Mouse (Mus musculus): ENCODE measurements at regions not wholly inside any gene's neighbourhood (a gene's known extent, or its start where the extent isn't known, plus 50 kb on each side); places are given as distances from the start of the nearest gene placed in this dataset.

DNA sequence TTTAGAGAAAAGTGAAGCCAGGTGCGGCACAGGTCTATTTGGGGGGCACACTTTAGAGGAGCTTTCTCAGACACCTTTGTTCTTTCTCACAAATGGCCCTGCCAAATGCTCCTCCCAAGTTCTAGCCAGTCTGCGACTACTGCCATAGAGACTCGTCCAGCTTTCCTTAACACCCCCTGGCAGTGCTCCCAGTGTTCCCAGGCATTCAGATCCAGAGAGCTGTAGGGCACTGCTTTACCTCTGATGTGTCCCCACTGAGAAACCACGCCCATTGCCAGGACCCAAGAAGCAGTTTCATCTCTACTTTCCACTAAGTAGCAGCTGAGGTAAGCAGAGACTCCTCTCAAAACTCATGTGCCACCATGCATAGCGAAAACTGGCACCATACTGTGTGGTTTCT is 102.3 kb upstream of the Mgmt start:
- Histone ChIP-seq H3K36me3 (ENCODE audit: control insufficient read depth, insufficient read depth) (no peaks in the 10 kb centered on the region), H3K79me2 (ENCODE audit: control insufficient read depth, insufficient read depth) (no peaks in the 10 kb centered on the region), H3ac (ENCODE audit: control insufficient read depth, insufficient read length) (no peak overlapping the region), H3K27me3 (ENCODE audit: control insufficient read depth, insufficient read depth, insufficient read length) (no peaks in the 10 kb centered on the region), H3K4me2 (ENCODE audit: low read depth) (no peak overlapping the region), H3K4me3 (no peak overlapping the region)
- no peak for TF ChIP-seq POLR2A (IDR thresholded peaks at IDR 0.05; ENCODE audit: insufficient read length, low read depth)
- no peak for TF ChIP-seq TCF3 (IDR thresholded peaks at IDR 0.05; ENCODE audit: insufficient read length, low read depth)
- no peak for TF ChIP-seq SRF (IDR thresholded peaks at IDR 0.05; ENCODE audit: control insufficient read depth, insufficient read length, low read depth)
- no peak for TF ChIP-seq USF1 (IDR thresholded peaks at IDR 0.05; ENCODE audit: low read depth)
- TF ChIP-seq E2F4 (IDR thresholded peaks at IDR 0.05; ENCODE audit: insufficient read depth), result no peak
- no peak for TF ChIP-seq MYOD1 (IDR thresholded peaks at IDR 0.05; ENCODE audit: control insufficient read depth in 1 of 3, insufficient read length in 2 of 3, low read depth in 2 of 3)
- no peak for TF ChIP-seq TCF12 (IDR thresholded peaks at IDR 0.05; ENCODE audit: insufficient read depth, poor library complexity, severe bottlenecking)
- no peak for TF ChIP-seq POLR2AphosphoS2 (IDR thresholded peaks at IDR 0.05; ENCODE audit: insufficient read length, low read depth)
- TF ChIP-seq MAX (IDR thresholded peaks at IDR 0.05; ENCODE audit: low read depth), result no peak
- no peak for TF ChIP-seq REST (IDR thresholded peaks at IDR 0.05; ENCODE audit: insufficient read depth, insufficient read length)
- no peak for TF ChIP-seq MYOG (IDR thresholded peaks at IDR 0.05; ENCODE audit: control insufficient read depth in 1 of 3, insufficient read depth in 1 of 3, insufficient read length in 2 of 3, low read depth in 2 of 3)
- no peak for TF ChIP-seq CEBPB (IDR thresholded peaks at IDR 0.05; ENCODE audit: insufficient read depth, poor library complexity, severe bottlenecking)

DNA sequence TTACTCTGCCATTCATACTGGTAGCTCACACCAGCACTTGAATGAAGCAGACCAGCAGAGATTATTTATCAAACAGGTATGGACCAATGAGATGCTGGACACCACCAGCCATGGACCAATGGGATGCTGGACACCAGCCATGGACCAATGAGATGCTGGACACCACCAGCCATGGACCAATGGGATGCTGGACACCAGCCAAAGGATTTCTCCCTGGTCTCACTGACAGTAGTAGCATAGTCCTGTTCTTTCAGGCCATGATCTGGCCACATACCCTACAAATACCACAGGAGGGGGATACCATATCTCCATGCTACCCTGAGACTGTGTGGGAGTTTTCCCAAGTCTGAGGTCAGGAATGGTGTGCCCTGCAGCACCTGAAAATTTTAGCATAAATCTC is 98.0 kb upstream of the Mgmt start:
- TF ChIP-seq TCF3 (IDR thresholded peaks at IDR 0.05; ENCODE audit: insufficient read length, low read depth) (no peak), POLR2AphosphoS2 (IDR thresholded peaks at IDR 0.05; ENCODE audit: insufficient read length, low read depth) (no peak), SRF (IDR thresholded peaks at IDR 0.05; ENCODE audit: control insufficient read depth, insufficient read length, low read depth) (no peak), MAX (IDR thresholded peaks at IDR 0.05; ENCODE audit: low read depth) (no peak), MYOD1 (IDR thresholded peaks at IDR 0.05; ENCODE audit: control insufficient read depth in 1 of 3, insufficient read length in 2 of 3, low read depth in 2 of 3) (no peak), POLR2A (IDR thresholded peaks at IDR 0.05; ENCODE audit: insufficient read length, low read depth) (no peak), MYOG (IDR thresholded peaks at IDR 0.05; ENCODE audit: control insufficient read depth in 1 of 3, insufficient read depth in 1 of 3, insufficient read length in 2 of 3, low read depth in 2 of 3) (no peak), USF1 (IDR thresholded peaks at IDR 0.05; ENCODE audit: low read depth) (no peak), CEBPB (IDR thresholded peaks at IDR 0.05; ENCODE audit: insufficient read depth, poor library complexity, severe bottlenecking) (no peak)
- H3K36me3 ChIP-seq (ENCODE audit: control insufficient read depth, insufficient read depth), result no peaks in the 10 kb centered on the region
- no peaks in the 10 kb centered on the region for H3K27me3 ChIP-seq (ENCODE audit: control insufficient read depth, insufficient read depth, insufficient read length)
- H3ac ChIP-seq (ENCODE audit: control insufficient read depth, insufficient read length), result no peak overlapping the region
- no peak overlapping the region for H3K4me3 ChIP-seq
- no peak overlapping the region for H3K4me2 ChIP-seq (ENCODE audit: low read depth)
- H3K79me2 ChIP-seq (ENCODE audit: control insufficient read depth, insufficient read depth), result no peaks in the 10 kb centered on the region

DNA sequence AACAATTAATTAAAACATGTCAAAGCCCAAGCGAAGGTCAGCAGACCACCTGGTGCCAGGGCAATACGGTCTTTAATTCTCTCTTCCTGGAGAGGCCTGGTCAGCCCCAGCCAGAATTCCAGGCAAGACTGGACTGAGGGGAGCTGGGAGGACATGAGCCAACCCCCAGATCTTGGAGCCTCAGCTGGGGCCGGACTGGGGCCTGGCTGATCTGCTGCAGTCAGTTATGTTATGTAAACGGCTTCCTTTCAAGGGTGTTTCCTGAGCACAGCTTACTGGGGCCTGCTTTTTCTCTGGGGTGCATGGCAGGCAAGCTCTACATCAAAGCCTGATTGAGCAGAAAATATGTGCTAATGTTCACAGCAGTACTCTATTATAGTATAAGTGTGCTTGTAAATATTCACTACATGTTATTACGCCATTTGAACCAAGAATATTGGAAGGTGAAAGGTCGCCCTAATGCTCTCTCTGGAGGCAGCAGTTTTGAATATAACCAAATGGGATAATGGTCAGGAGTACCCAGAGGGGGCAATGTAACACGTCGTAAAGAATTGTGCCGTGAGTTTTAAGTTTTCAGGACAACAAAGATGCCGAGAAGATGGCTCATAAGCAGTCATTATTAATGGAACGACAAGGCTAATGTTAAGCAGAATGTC is 96.5 kb upstream of the Mgmt start:
- no peak for TF ChIP-seq MYOD1 (IDR thresholded peaks at IDR 0.05; ENCODE audit: control insufficient read depth in 1 of 3, insufficient read length in 2 of 3, low read depth in 2 of 3)
- TF ChIP-seq MYOG (IDR thresholded peaks at IDR 0.05; ENCODE audit: control insufficient read depth in 1 of 3, insufficient read depth in 1 of 3, insufficient read length in 2 of 3, low read depth in 2 of 3), result no peak
- no peak for TF ChIP-seq REST (IDR thresholded peaks at IDR 0.05; ENCODE audit: insufficient read depth, insufficient read length)
- no peak for TF ChIP-seq TCF12 (IDR thresholded peaks at IDR 0.05; ENCODE audit: insufficient read depth, poor library complexity, severe bottlenecking)
- TF ChIP-seq POLR2A (IDR thresholded peaks at IDR 0.05; ENCODE audit: insufficient read length, low read depth), result no peak
- no peak for TF ChIP-seq TCF3 (IDR thresholded peaks at IDR 0.05; ENCODE audit: insufficient read length, low read depth)
- no peak for TF ChIP-seq POLR2AphosphoS2 (IDR thresholded peaks at IDR 0.05; ENCODE audit: insufficient read length, low read depth)
- TF ChIP-seq CEBPB (IDR thresholded peaks at IDR 0.05; ENCODE audit: insufficient read depth, poor library complexity, severe bottlenecking), result no peak
- no peak for TF ChIP-seq MAX (IDR thresholded peaks at IDR 0.05; ENCODE audit: low read depth)
- TF ChIP-seq E2F4 (IDR thresholded peaks at IDR 0.05; ENCODE audit: insufficient read depth), result no peak
- TF ChIP-seq SRF (IDR thresholded peaks at IDR 0.05; ENCODE audit: control insufficient read depth, insufficient read length, low read depth), result no peak
- TF ChIP-seq USF1 (IDR thresholded peaks at IDR 0.05; ENCODE audit: low read depth), result no peak

DNA sequence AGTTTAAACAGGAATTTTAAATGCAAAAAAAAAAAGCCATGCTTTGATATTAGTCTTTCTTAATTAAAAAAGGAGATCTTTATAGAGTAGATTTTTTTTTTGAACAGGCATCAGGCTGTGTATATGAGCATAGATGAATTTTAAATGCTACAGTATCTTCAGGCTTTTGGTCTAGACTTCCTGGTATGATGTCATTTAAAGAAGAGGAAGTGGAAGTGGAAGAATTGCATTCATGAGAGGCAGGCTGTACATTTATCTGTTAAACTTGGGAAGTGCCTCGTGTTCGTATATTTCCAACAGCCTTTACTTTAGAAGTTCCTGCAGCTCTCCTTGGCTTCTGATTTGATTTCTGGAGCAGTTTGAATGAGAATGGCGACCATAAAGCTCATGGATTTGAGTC is 95.8 kb upstream of the Mgmt start:
- H3ac ChIP-seq (ENCODE audit: control insufficient read depth, insufficient read length), result no peak overlapping the region
- TF ChIP-seq MAX (IDR thresholded peaks at IDR 0.05; ENCODE audit: low read depth) (no peak), TCF12 (IDR thresholded peaks at IDR 0.05; ENCODE audit: insufficient read depth, poor library complexity, severe bottlenecking) (no peak), TCF3 (IDR thresholded peaks at IDR 0.05; ENCODE audit: insufficient read length, low read depth) (no peak), E2F4 (IDR thresholded peaks at IDR 0.05; ENCODE audit: insufficient read depth) (no peak), SRF (IDR thresholded peaks at IDR 0.05; ENCODE audit: control insufficient read depth, insufficient read length, low read depth) (no peak), REST (IDR thresholded peaks at IDR 0.05; ENCODE audit: insufficient read depth, insufficient read length) (no peak), POLR2A (IDR thresholded peaks at IDR 0.05; ENCODE audit: insufficient read length, low read depth) (no peak), MYOG (IDR thresholded peaks at IDR 0.05; ENCODE audit: control insufficient read depth in 1 of 3, insufficient read depth in 1 of 3, insufficient read length in 2 of 3, low read depth in 2 of 3) (no peak), POLR2AphosphoS2 (IDR thresholded peaks at IDR 0.05; ENCODE audit: insufficient read length, low read depth) (no peak)
- no peaks in the 10 kb centered on the region for H3K36me3 ChIP-seq (ENCODE audit: control insufficient read depth, insufficient read depth)
- no peaks in the 10 kb centered on the region for H3K27me3 ChIP-seq (ENCODE audit: control insufficient read depth, insufficient read depth, insufficient read length)
- H3K79me2 ChIP-seq (ENCODE audit: control insufficient read depth, insufficient read depth), result no peaks in the 10 kb centered on the region
- H3K4me2 ChIP-seq (ENCODE audit: low read depth), result no peak overlapping the region
- H3K4me3 ChIP-seq, result no peak overlapping the region

More for the DNA sequence above, 96.5 kb upstream of the Mgmt start:
- Histone ChIP-seq H3K27me3 (ENCODE audit: control insufficient read depth, insufficient read depth, insufficient read length) (no peaks in the 10 kb centered on the region), H3ac (ENCODE audit: control insufficient read depth, insufficient read length) (no peak overlapping the region), H3K4me3 (no peak overlapping the region), H3K36me3 (ENCODE audit: control insufficient read depth, insufficient read depth) (no peaks in the 10 kb centered on the region), H3K79me2 (ENCODE audit: control insufficient read depth, insufficient read depth) (no peaks in the 10 kb centered on the region), H3K4me2 (ENCODE audit: low read depth) (no peak overlapping the region)

Data from myocyte (in vitro differentiated cells).